Mouse (Mus musculus) right cerebral cortex, adult 2 months (tissue): ENCODE data around the gene Col27a1.

ENCODE experiments used
- DNase-seq, 2 experiments: peaks; one replicate each; pipeline ENCODE4 v3.0.0; 2021 to 2022; ENCODE audit warnings: low spot score in 2 of 2

The Col27a1 gene

GRCm38 (mm10) chr4:63225373-63225772 is 11.6 kb downstream of the Col27a1 start:
- DNase-seq: no peak

DNA sequence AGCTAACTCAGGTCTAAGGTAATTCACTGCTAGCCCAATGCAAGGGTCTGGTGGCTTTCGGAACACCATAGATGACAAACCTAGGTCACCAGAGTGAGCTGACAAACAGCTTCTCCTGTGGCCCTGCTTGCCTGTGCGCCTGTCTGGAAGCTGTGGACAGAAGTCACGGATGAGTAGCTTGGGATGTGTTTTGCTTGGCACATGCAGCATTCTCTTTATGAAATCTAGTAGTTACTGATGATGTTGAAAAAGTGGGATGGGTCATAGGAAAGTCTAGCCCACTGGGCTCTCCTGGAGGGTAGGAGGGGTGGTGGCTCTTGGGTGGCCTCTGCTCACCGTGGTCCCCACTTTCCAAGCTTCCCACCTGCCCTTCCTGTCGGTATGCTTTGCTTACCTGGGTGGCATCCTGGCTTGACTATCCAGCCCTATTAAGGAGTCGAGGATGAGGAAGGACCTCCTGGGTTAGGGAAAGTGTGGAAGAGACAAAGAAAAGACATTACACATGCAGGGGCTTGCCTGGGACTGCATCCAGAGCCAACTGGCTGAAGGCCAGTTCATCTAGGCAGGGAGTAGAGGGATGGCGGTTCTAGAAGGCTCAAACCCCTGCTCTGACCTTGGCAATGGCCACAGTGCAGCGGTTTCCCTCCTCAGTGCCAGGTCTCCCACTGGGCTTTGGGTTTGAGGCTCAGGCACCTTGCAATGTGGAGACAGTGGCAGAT is 12.5 kb downstream of the Col27a1 start:
- no peak for DNase-seq

- DNase-seq: no peak
Measured at GRCm38 (mm10) chr4:63226883-63227235, 13.1 kb downstream of the Col27a1 start.

DNA sequence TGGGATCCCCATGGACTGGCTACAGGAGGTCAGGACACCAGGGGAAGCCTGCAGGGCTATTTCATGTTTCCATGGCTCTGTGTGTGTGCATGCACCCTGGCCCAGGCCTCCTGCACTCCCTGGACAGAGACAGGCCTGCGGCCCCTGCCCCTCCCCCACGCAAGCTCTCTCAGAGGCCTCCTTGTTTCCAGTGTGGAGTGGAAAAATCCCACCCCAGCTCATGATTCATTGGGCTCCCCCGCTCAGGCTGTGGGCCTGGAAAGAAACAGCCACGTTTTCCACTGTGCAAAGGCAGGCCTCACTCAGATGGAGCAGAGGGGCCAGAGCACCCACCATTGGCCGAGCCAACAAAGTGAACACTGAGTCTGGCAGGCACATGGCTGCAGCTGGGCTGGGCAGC is 15.1 kb downstream of the Col27a1 start:
- peak; percentile 68 to 71 for DNase-seq

DNA sequence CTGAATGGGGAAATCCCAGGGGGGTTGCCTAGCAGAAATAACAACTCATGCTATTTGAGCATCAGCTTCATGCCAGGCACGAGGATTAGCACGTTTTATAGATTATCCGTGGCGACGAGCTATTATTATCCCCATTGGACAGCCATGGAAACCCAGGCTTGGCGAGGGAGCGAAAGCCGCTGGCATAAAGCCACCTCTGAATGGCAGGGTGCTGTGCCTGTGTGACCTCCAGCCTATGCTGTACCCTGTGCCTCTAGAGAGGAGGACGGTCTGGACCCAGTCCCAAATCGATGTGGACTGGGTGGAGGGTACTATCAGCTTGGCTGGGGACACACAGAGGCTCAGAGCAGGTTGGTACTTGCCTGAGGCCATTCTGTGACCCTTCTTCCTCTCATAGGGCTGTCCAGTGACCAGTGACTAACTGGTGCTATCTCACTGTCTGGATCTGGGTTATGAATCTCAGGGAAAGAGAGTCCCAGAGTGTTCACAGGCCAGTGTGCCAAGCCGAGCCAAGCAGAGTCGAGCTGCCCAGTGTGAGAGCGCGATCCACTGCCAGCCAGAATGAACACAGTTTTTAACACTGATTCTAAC is 16.3 kb downstream of the Col27a1 start:
- DNase-seq: no peak

DNA sequence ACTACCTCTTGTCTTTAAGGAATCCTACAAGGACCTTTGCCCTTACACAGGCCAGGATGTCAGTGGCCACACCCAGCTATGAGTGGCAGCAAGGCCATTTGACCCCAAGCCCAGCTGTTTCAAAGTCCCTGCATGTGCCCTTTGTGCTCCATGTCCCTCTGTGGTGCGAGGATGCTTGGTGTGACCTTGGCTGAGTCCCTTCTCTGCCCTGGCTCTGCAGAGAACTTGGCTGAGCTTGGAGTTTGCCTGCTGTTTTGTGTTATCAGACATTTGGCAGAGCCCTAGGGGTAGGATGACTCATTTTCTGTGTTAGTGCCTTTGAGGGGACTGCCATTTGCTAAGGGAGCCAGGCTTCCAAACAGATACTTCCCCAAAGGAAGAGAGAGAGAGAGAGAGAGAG is 17.3 kb downstream of the Col27a1 start:
- DNase-seq: no peak

- DNase-seq: no peak
Measured at GRCm38 (mm10) chr4:63232542-63233020, 18.8 kb downstream of the Col27a1 start.

GRCm38 (mm10) chr4:63233557-63234452 is 20.0 kb downstream of the Col27a1 start:
- peak; percentile 59 to 72 for DNase-seq

- DNase-seq: no peak
Measured at GRCm38 (mm10) chr4:63234852-63235251, 21.0 kb downstream of the Col27a1 start.

- no peak for DNase-seq
Measured at GRCm38 (mm10) chr4:63236235-63236634, 22.4 kb downstream of the Col27a1 start.

- DNase-seq: no peak
Measured at GRCm38 (mm10) chr4:63237225-63237624, 23.4 kb downstream of the Col27a1 start.

GRCm38 (mm10) chr4:63238141-63238540 is 24.3 kb downstream of the Col27a1 start:
- DNase-seq: no peak

GRCm38 (mm10) chr4:63238722-63239121 is 24.9 kb downstream of the Col27a1 start:
- no peak for DNase-seq

- no peak for DNase-seq
Measured at GRCm38 (mm10) chr4:63241031-63241430, 27.2 kb downstream of the Col27a1 start.

- DNase-seq: no peak
Measured at GRCm38 (mm10) chr4:63247991-63248390, 34.2 kb downstream of the Col27a1 start.

DNA sequence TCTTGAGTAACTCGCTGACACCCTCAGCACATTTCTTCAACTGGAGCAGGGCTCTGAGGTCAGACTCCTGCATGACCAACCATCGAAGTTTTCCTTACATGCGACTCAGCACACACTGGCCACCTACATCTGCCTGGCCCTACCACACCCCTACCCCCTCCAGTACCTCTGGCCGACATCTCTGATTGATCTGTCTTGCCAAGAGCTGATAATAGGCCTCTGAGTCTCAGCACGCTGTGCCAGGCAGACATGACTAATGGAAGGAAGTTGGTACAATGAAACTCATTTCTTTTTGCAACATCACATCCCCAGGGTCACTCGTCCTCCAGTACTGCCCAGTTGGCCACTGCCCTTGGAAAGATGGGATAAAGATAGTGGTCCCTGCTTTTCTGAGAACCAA is 35.1 kb downstream of the Col27a1 start:
- DNase-seq: no peak

DNA sequence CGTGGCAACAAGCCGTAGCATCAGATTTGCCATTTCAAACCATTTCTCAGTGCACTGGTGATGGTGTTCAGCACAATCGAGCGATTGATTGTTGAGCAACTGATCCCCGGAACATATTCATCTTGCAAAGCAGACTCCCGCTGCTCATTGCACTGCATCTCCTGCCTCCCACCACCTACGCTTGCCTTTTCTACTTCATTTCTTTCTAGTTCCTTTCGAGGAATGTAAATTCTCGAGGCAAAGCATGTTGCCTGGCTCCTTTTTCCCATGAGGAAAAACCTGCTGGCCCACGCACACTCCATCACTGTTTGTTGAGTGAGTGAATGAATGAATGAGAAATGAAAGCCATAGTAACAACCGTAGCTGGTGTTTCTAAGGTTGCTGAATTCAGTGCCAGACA is 38.0 kb downstream of the Col27a1 start:
- peak; percentile 47 to 53 for DNase-seq

GRCm38 (mm10) chr4:63253716-63254115 is 39.9 kb downstream of the Col27a1 start:
- DNase-seq: no peak

GRCm38 (mm10) chr4:63254151-63254550 is 40.3 kb downstream of the Col27a1 start:
- no peak for DNase-seq

DNA sequence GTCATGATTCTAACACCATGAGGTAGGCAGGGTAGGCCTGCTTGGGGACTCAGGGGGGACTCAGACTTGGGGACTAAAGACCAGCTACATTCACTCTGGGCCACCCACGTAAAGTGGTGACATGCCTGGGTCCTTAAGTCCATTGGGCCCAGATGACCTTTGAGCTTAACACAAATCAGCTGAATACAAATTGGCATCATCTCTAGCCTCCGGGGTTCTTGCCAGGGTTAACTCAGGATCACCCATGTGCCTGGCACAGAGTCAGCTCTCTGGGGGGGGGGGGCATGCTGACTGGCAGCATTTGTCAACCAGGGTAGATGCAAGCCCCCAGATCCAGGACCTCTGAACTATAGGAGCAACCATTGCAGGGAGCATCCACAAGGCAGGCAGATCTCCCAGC is 42.6 kb downstream of the Col27a1 start:
- DNase-seq: no peak

GRCm38 (mm10) chr4:63257346-63257745 is 43.5 kb downstream of the Col27a1 start:
- DNase-seq: no peak

DNA sequence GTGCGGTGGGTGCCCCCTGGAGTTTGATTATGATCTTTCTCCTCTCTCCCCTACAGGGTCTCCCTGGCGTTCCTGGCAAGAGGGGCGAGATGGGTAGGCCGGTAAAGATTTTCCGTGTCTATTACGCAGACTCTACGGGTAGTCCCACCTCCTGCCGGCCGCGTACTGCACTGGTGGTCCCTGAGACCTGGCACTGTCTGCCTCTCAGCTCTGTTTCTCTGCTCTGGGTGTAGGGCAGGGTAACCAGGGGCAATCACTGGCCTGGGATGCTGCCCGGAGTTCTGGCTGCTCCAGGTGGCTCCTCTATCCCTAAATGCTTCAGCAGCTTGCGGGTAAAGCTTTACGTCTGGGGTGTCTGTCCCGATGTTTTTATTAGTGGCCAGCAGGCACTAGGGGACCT is 44.3 kb downstream of the Col27a1 start:
- DNase-seq: no peak

- no peak for DNase-seq
Measured at GRCm38 (mm10) chr4:63259066-63259465, 45.3 kb downstream of the Col27a1 start.
